Mouse (Mus musculus) embryonic fibroblast, embryonic 13.5 days (primary cell): ENCODE data around the gene Slc17a9. TPM values are rescaled to one million over a fixed set of nuclear protein-coding genes. Genes with fewer than 3 reads are reported as not detected.

Experiments
- H3K27ac ChIP-seq: 2 replicates; pipeline ENCODE4 v1.5.1; 2012; ENCODE audit warnings: low read length, control low read depth, inconsistent platforms; ENCODE audit not compliant: insufficient read depth
- H3K4me1 ChIP-seq: 2 replicates; pipeline ENCODE4 v1.6.1; 2011; ENCODE audit warnings: low read length; ENCODE audit not compliant: control insufficient read depth, insufficient read depth
- H3K4me3 ChIP-seq: 2 replicates; pipeline ENCODE4 v1.5.1; 2011; ENCODE audit warnings: mild to moderate bottlenecking, control low read depth, low read length; ENCODE audit not compliant: insufficient read depth
- CTCF ChIP-seq: IDR thresholded peaks from 2 replicates; pipeline ENCODE4 v1.5.1; 2011; ENCODE audit warnings: mild to moderate bottlenecking, control low read depth, low read length, moderate library complexity, borderline replicate concordance; ENCODE audit not compliant: insufficient read depth
- POLR2A ChIP-seq: IDR thresholded peaks from 2 replicates; pipeline ENCODE4 v1.6.1; 2011; ENCODE audit warnings: low read depth, mild to moderate bottlenecking, control low read depth, low read length, moderate library complexity
- polyA plus RNA-seq: library from polyadenylated mRNA; stranded (reverse); fragments of >200 nt; gene quantifications from 2 replicates; pipeline ENCODE4 v1.2.4, GENCODE M21; 2011; ENCODE audit warnings: low read depth; ENCODE audit not compliant: missing spikeins, insufficient read length

Gene Slc17a9
- polyA plus RNA-seq, 1 experiment = 1.5 TPM

- TF ChIP-seq CTCF = no peak
- no peak for TF ChIP-seq POLR2A
- no peak overlapping the region for H3K4me3 ChIP-seq
- no peak overlapping the region for H3K27ac ChIP-seq
- H3K4me1 ChIP-seq = no peaks in the 10 kb centered on the region
These were observed 21.6 kb downstream of the Slc17a9 start for GRCm38 (mm10) chr2:180746569-180747192.

DNA sequence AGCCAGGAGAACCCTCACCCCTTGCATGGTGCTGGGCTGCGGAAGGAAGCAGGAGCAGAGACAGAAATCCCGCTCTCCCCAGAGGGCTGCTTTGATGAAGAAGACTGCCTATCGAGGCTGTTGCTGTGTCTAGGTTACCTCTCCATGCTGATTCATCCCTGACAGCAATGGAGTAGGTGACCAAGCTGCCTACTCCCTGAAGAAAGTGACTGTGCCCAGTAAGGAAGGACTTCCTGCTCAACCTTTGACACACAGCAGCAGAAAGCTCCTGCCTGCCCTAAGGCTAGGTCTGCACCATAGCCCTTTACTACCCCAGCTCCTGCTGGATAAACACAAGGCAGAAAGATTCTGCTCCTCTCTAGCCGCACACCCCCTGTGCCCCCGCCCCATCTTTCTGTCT lies 23.8 kb downstream of the Slc17a9 start:
- no peak overlapping the region for H3K4me3 ChIP-seq
- TF ChIP-seq CTCF (no peak), POLR2A (no peak)
- no peak overlapping the region for H3K27ac ChIP-seq
- H3K4me1 ChIP-seq = no peaks in the 10 kb centered on the region

GRCm38 (mm10) chr2:180754976-180755688 lies 30.1 kb downstream of the Slc17a9 start:
- TF ChIP-seq POLR2A (no peak), CTCF (no peak)
- Histone ChIP-seq H3K4me1 (no peaks in the 10 kb centered on the region), H3K4me3 (no peak overlapping the region), H3K27ac (no peak overlapping the region)

GRCm38 (mm10) chr2:180755896-180756295 lies 30.8 kb downstream of the Slc17a9 start:
- Histone ChIP-seq H3K4me3 (no peak overlapping the region), H3K27ac (no peak overlapping the region), H3K4me1 (no peaks in the 10 kb centered on the region)
- TF ChIP-seq POLR2A (no peak), CTCF (no peak)

GRCm38 (mm10) chr2:180756786-180757185 lies 31.7 kb downstream of the Slc17a9 start:
- H3K27ac ChIP-seq = no peak overlapping the region
- TF ChIP-seq POLR2A = no peak
- no peak for TF ChIP-seq CTCF
- no peaks in the 10 kb centered on the region for H3K4me1 ChIP-seq
- H3K4me3 ChIP-seq = no peak overlapping the region

- no peak overlapping the region for H3K27ac ChIP-seq
- TF ChIP-seq CTCF (no peak), POLR2A (no peak)
- H3K4me3 ChIP-seq = no peak overlapping the region
- no peaks in the 10 kb centered on the region for H3K4me1 ChIP-seq
These were observed 33.6 kb downstream of the Slc17a9 start for GRCm38 (mm10) chr2:180758513-180759263.

DNA sequence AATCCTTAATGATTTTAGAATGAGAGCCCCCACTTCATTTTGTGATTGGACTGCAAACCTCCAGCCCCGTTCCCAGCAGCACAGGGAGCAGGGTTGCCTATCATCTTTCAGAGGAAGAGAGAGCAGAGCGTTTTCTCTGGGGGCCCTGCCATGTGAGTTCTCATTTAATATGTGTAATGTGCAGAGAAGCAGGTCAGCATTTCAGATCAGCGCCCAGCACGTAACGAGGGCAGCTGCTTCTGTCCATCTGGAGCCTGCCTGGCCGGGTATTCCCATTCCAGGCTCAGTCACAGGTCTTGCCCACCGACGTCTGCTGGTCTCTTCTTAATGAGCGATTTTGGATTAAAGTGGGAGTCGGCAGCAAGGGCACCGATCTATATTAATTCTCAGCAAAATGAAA lies 39.9 kb downstream of the Slc17a9 start:
- TF ChIP-seq CTCF = no peak
- no peak for TF ChIP-seq POLR2A
- Histone ChIP-seq H3K4me1 (no peaks in the 10 kb centered on the region), H3K27ac (no peak overlapping the region), H3K4me3 (no peak overlapping the region)

DNA sequence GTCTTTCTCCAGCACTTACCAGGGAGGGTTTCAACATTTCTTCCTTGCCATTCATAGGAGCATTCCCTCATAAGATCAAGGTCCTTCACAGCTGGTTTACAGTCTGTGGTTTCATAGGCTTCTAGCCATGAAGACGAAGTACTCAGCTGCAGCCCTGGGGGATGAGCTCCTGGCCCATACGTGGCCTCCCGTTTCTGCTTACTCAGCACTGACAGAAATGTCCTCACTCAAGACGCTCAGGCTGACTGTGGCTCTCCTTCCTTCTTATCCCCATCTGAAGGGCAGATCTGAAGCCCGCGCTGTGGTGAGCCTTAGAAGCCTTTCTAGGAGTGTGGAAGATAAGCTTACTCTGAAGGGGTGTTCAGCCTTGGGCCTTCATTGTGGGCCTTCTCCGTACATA lies 40.6 kb downstream of the Slc17a9 start:
- TF ChIP-seq CTCF = no peak
- TF ChIP-seq POLR2A = no peak
- H3K27ac ChIP-seq = no peak overlapping the region
- H3K4me1 ChIP-seq = no peaks in the 10 kb centered on the region
- no peak overlapping the region for H3K4me3 ChIP-seq

GRCm38 (mm10) chr2:180775223-180775622 lies 50.2 kb downstream of the Slc17a9 start:
- TF ChIP-seq POLR2A = no peak
- no peak for TF ChIP-seq CTCF
- H3K27ac ChIP-seq = no peak overlapping the region
- H3K4me3 ChIP-seq = no peak overlapping the region
- no peaks in the 10 kb centered on the region for H3K4me1 ChIP-seq

- H3K27ac ChIP-seq = no peak overlapping the region
- no peak overlapping the region for H3K4me3 ChIP-seq
These were observed 50.6 kb downstream of the Slc17a9 start for GRCm38 (mm10) chr2:180775641-180776040.

More at GRCm38 (mm10) chr2:180775641-180776040, 50.6 kb downstream of the Slc17a9 start:
- no peaks in the 10 kb centered on the region for H3K4me1 ChIP-seq
- TF ChIP-seq CTCF (no peak), POLR2A (no peak)
